Mouse (Mus musculus) frontal cortex, postnatal 36 days (tissue): ENCODE results near the gene Lrp10.

Source experiments
- DNase-seq, 2 experiments: peaks; one replicate each; pipeline ENCODE4 v3.0.0; 2022; ENCODE audit warnings: low spot score in 2 of 2

Gene Lrp10

GRCm38 (mm10) chr14:54475941-54476844, 12.3 kb downstream of the Lrp10 start, which contains the start of gene Rem2:
Rem2 (plus strand) TSS chr14:54476100.
- peak; percentile 61 to 76 for DNase-seq

- DNase-seq, result no peak
Measured at GRCm38 (mm10) chr14:54477172-54477909, 13.4 kb downstream of the Lrp10 start.

DNA sequence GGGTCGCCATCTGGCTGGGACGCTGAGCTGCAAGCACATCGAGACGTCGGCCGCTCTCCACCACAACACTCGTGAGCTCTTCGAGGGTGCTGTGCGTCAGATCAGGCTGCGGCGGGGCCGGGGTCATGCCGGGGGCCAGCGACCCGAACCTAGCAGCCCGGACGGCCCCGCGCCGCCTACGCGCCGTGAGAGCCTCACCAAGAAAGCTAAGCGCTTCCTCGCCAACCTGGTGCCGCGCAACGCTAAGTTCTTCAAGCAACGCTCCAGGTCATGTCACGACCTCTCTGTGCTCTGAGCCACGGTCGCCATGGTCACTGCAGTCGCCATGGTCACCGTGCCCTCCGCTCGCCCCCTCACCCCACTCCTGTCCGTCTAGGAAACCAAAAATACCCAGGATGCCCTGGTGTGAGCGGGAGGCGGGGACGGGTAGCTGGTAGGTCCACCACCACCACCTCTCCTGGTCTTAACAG, 15.5 kb downstream of the Lrp10 start:
- DNase-seq, result no peak

DNA sequence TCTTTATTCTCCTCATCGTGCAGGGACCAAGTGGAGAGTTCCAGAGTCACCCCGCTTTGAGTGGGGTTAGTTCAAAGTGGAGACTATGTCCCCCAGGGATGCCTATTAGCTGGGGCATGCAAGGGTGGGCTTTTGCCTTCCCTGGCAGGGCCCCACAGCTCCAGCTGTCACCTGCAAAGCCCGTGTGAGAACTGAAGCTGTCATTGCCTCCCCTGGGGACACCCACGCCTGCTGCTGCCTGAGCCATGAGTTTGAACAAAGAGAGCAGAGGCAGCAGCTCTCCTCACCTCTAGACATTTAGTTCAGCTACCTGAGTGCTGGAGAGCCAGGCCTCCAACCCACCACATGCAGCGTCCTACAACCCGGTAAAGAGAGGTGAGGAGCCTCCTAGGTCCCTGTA, 16.7 kb downstream of the Lrp10 start:
- DNase-seq, result no peak

- no peak for DNase-seq
Measured at GRCm38 (mm10) chr14:54481402-54481801, 17.5 kb downstream of the Lrp10 start.

DNA sequence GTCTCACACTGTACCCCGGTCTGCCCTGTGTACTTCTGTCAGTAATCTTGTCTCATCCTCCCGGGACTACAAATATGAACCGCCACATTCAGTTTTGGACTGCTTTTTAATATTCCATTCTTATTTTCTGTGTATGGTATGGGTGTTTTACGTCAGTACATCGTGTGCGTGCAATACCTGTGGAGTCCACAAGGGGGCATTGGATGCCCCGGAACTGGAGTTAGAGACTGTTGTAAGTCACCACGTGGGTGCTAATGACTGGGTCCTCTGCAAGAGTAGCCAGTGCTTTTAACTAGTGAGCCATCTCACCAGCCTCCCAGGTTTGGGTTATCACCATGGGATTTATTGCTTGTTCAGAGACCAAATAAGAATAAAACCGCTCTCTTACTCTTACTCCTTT, 18.6 kb downstream of the Lrp10 start:
- DNase-seq, result no peak

- DNase-seq, result no peak
Measured at GRCm38 (mm10) chr14:54485899-54486298, 22.0 kb downstream of the Lrp10 start.

- DNase-seq, result no peak
Measured at GRCm38 (mm10) chr14:54487732-54488131, 23.8 kb downstream of the Lrp10 start.

GRCm38 (mm10) chr14:54488350-54488749, 24.4 kb downstream of the Lrp10 start:
- DNase-seq, result no peak

GRCm38 (mm10) chr14:54492345-54493131, 28.6 kb downstream of the Lrp10 start:
- peak; percentile 63 to 64 for DNase-seq

DNA sequence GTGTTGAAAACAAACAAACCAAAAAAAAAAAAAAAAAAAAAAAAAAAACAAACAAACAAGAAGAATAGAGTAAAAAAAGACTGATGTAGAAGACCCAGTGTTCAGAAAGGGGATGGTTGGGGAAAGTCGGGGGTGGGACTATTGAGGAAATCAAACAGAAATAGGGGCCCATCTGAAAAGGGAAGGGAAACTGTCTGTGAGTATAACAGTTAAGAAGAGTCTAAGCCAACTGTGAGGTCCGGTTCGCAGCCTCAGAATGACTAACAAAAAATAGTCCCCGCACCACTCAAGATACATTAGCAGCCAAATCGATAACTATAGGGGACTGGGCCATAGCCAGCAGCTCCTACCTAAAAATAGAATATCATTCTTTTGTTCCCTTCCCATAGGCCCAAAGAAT, 29.3 kb downstream of the Lrp10 start:
- no peak for DNase-seq

- peak; percentile 46 to 72 for DNase-seq
Measured at GRCm38 (mm10) chr14:54494234-54494633, 30.3 kb downstream of the Lrp10 start.

GRCm38 (mm10) chr14:54496706-54497105, 32.8 kb downstream of the Lrp10 start:
- no peak for DNase-seq

GRCm38 (mm10) chr14:54499330-54499729, 35.4 kb downstream of the Lrp10 start:
- no peak for DNase-seq

DNA sequence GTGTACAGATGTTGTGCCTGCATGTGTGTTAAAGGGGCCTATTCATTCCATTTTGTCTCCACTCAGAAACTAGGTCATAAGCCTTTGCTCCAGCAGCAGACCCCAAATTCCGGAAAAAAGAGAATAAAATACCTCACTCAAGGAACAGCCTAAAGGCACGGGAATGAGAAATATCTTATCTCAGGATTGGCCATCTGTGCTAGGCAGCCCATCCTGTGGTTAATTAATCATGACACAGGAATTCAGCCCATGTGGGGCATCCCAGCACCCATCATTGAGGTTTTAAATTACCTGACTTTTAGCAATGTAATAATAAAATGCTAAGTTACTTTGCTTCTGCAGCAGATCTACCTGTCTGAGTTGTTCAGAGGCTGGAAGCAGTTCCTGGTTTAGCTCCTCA, 37.4 kb downstream of the Lrp10 start:
- no peak for DNase-seq

- no peak for DNase-seq
Measured at GRCm38 (mm10) chr14:54503092-54503491, 39.2 kb downstream of the Lrp10 start.

GRCm38 (mm10) chr14:54509774-54510173, 45.8 kb downstream of the Lrp10 start:
- no peak for DNase-seq

DNA sequence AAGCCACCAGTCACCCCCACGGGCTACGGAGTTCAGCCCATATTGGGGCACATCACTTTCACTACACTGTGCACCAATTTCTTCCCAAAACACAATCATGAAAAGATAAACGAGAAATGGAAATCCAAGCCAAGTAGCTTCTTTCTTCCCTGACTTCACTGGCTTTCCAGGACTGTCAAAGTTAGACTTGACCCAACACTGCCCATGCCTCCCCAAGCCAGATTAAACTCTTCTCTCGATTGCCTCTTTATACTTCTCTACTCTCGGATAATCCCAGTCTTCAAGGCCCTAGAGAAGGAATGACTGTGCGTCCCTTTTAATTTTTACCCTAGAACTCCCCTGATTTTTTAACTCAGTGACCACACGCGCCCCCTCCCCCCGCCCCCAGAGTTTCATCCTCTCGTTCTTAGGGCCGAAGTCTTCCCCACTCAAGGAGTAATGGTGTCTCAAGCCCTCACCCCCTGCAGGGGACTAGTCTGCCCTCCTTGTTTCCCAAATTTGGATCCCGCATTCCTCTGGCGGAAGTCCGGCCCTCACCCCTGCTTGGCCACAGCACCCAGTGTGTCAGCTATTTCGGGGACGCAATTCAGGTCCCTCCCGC, 52.9 kb downstream of the Lrp10 start:
- DNase-seq, result no peak
